19 mouse cellular contexts compared by ENCODE assay signal in the genomic region with DNA sequence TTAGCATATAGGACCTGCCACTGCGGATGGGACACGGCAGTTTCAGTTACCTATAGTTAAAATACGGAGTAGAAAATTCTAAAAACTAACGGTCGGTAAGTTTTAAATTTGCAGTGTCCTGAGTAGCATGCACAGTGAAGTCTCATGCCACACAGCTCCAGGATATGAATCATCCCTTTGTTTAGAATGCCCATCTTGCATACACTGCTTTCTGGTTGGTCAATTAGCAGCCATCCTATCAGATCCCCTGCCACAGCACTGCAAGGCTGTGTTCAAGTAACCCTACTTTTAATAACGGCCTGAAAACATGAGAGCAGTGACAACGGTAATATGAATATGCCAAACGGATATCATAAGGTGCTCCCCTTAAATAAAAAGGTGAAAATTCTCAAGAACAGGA.
"Had no signal": no experiment of that assay in that cellular context is flagged by ENCODE, and none has a peak within 500 bp of the region (broad histone marks: within the 10 kb centered on the region; RNA-seq: fewer than 3 reads in every experiment).

No protein-coding gene starts in this region.

- H3K4me2 ChIP-seq: kidney, embryonic 15.5 days; limb, embryonic 12.5 days; limb, embryonic 15.5 days; liver, embryonic 11.5 days; lung, embryonic 15.5 days; midbrain, embryonic 13.5 days had no signal

- H3K4me3 ChIP-seq: kidney, embryonic 15.5 days; limb, embryonic 12.5 days; limb, embryonic 15.5 days; lung, embryonic 15.5 days; midbrain, embryonic 13.5 days had no signal

- DNase-seq: kidney, adult 11 months; kidney, adult 8-10 months; kidney, postnatal 10 days; kidney, postnatal 36 days; left cerebral cortex, postnatal 4 days; lung, adult 18-20 months; lung, postnatal 10 days; lung, postnatal 36 days; right cerebral cortex, adult 18-20 months; right cerebral cortex, postnatal 14 days; right cerebral cortex, postnatal 4 days; thymus, postnatal 25 days had no signal

- ATAC-seq: midbrain, embryonic 13.5 days; midbrain, embryonic 16.5 days had no signal

- H3K27me3 ChIP-seq: kidney, embryonic 15.5 days; limb, embryonic 12.5 days; limb, embryonic 15.5 days; lung, embryonic 15.5 days; midbrain, embryonic 13.5 days had no signal

- H3K36me3 ChIP-seq: kidney, embryonic 15.5 days; limb, embryonic 12.5 days; limb, embryonic 15.5 days; lung, embryonic 15.5 days; midbrain, embryonic 13.5 days had no signal
